Mouse (Mus musculus) kidney, embryonic 15.5 days (tissue): ENCODE results near the gene Svop. TPM values are rescaled to one million over a fixed set of nuclear protein-coding genes. Genes with fewer than 3 reads are reported as not detected.

Experiments used
- ATAC-seq: fragments of 200-750 bp; cut with Nextera tagmentation; replicated peaks from 2 replicates; pipeline ENCODE4 v1.8.0; 2017; ENCODE audit warnings: moderate TSS enrichment; ENCODE audit not compliant: low FRiP score
- H3K27ac ChIP-seq: fragments of 300-500 bp; sonication (generic); 2 replicates; pipeline ENCODE4 v1.5.1; 2015; ENCODE audit warnings: mild to moderate bottlenecking, inconsistent platforms
- H3K27me3 ChIP-seq: fragments of 300-500 bp; sonication (generic); 2 replicates; pipeline ENCODE4 v1.6.1; 2015; ENCODE audit warnings: inconsistent platforms
- H3K36me3 ChIP-seq: fragments of 300-500 bp; sonication (generic); 2 replicates; pipeline ENCODE4 v1.6.1; 2015; ENCODE audit warnings: inconsistent platforms
- H3K4me1 ChIP-seq: fragments of 300-500 bp; sonication (generic); 2 replicates; pipeline ENCODE4 v1.6.1; 2015; ENCODE audit warnings: inconsistent platforms
- H3K4me2 ChIP-seq: fragments of 300-500 bp; sonication (generic); 2 replicates; pipeline ENCODE4 v1.6.1; 2015; ENCODE audit warnings: moderate library complexity, mild to moderate bottlenecking, inconsistent platforms
- H3K4me3 ChIP-seq: fragments of 300-500 bp; sonication (generic); replicated peaks from 2 replicates; pipeline ENCODE4 v1.5.1; 2015; ENCODE audit warnings: mild to moderate bottlenecking, inconsistent platforms
- H3K9ac ChIP-seq: fragments of 300-500 bp; sonication (generic); 2 replicates; pipeline ENCODE4 v1.6.1; 2015; ENCODE audit warnings: mild to moderate bottlenecking, inconsistent platforms
- H3K9me3 ChIP-seq: fragments of 300-500 bp; sonication (generic); replicated peaks from 2 replicates; pipeline ENCODE4 v1.6.1; 2016; ENCODE audit warnings: inconsistent platforms
- WGBS: fragments of 180-500 bp; shearing (Covaris S2); methylation state at CpG from one replicate; pipeline ENCODE4 v1.1.7; 2015; ENCODE audit warnings: mixed read lengths; 5-methylcytosine and 5-hydroxymethylcytosine counted together
- polyA plus RNA-seq: library from polyadenylated mRNA; unstranded; fragments of >200 nt; fragmentation: Nextera tagmentation; extraction: Ambion mirVana; gene quantifications from 2 replicates; pipeline ENCODE4 v1.2.1, GENCODE M21; 2015

Gene Svop
- polyA plus RNA-seq, 1 experiment from 2014 or later: 0.91 TPM

- Histone ChIP-seq H3K4me2 (no peak overlapping the region), H3K36me3 (peaks cover 21% of the 10 kb centered on the region), H3K4me3 (no peak overlapping the region), H3K9ac (no peak overlapping the region), H3K9me3 (no peaks in the 10 kb centered on the region), H3K27me3 (no peaks in the 10 kb centered on the region), H3K27ac (no peak overlapping the region), H3K4me1 (peaks cover 69% of the 10 kb centered on the region)
- 86% methylated on average over 20 of the region's 20 CpGs for WGBS
- no peak for ATAC-seq
Observed at GRCm38 (mm10) chr5:113989437-113990024, 101.8 kb downstream of the Svop start.

GRCm38 (mm10) chr5:113986182-113986961, 105.0 kb downstream of the Svop start:
- Histone ChIP-seq H3K27ac (peak overlapping the region; percentile 88), H3K27me3 (no peaks in the 10 kb centered on the region), H3K4me3 (no peak overlapping the region), H3K9ac (no peak overlapping the region), H3K9me3 (no peaks in the 10 kb centered on the region), H3K4me2 (peak overlapping the region; percentile 16; the same call in 1 of the 2 replicates), H3K4me1 (peaks cover 62% of the 10 kb centered on the region), H3K36me3 (peaks cover 31% of the 10 kb centered on the region)
- peak; percentile 50 for ATAC-seq
- WGBS: 7% methylated on average over 9 of the region's 9 CpGs

GRCm38 (mm10) chr5:113985737-113986136, 105.6 kb downstream of the Svop start:
- peaks cover 55% of the 10 kb centered on the region for H3K4me1 ChIP-seq
- H3K27me3 ChIP-seq: no peaks in the 10 kb centered on the region
- H3K36me3 ChIP-seq: peaks cover 31% of the 10 kb centered on the region
- H3K4me3 ChIP-seq: no peak overlapping the region
- H3K9ac ChIP-seq: no peak overlapping the region
- ATAC-seq: no peak
- no peak overlapping the region for H3K4me2 ChIP-seq
- peak overlapping the region; percentile 88 for H3K27ac ChIP-seq
- WGBS: 42% methylated on average over 2 of the region's 2 CpGs
- H3K9me3 ChIP-seq: no peaks in the 10 kb centered on the region

GRCm38 (mm10) chr5:113984025-113984740, 107.2 kb downstream of the Svop start:
- no peak overlapping the region for H3K4me2 ChIP-seq
- H3K27ac ChIP-seq: no peak overlapping the region
- H3K4me3 ChIP-seq: no peak overlapping the region
- peaks cover 28% of the 10 kb centered on the region for H3K36me3 ChIP-seq
- H3K9ac ChIP-seq: no peak overlapping the region
- H3K4me1 ChIP-seq: peaks cover 42% of the 10 kb centered on the region
- no peaks in the 10 kb centered on the region for H3K27me3 ChIP-seq
- H3K9me3 ChIP-seq: no peaks in the 10 kb centered on the region
- ATAC-seq: peak; percentile 50; the same call in 1 of the 2 replicates
- 90% methylated on average over 13 of the region's 13 CpGs for WGBS

GRCm38 (mm10) chr5:113983541-113983940, 107.8 kb downstream of the Svop start:
- no peaks in the 10 kb centered on the region for H3K9me3 ChIP-seq
- H3K9ac ChIP-seq: no peak overlapping the region
- H3K4me3 ChIP-seq: no peak overlapping the region
- WGBS: 53% methylated on average over 6 of the region's 6 CpGs
- H3K4me1 ChIP-seq: peaks cover 42% of the 10 kb centered on the region
- no peak overlapping the region for H3K27ac ChIP-seq
- H3K4me2 ChIP-seq: no peak overlapping the region
- H3K27me3 ChIP-seq: no peaks in the 10 kb centered on the region
- peaks cover 24% of the 10 kb centered on the region for H3K36me3 ChIP-seq
- no peak for ATAC-seq

GRCm38 (mm10) chr5:113981843-113982242, 109.5 kb downstream of the Svop start:
- no peaks in the 10 kb centered on the region for H3K27me3 ChIP-seq
- no peak overlapping the region for H3K9ac ChIP-seq
- H3K4me1 ChIP-seq: peaks cover 37% of the 10 kb centered on the region
- 51% methylated on average over 8 of the region's 8 CpGs for WGBS
- no peak for ATAC-seq
- no peak overlapping the region for H3K4me2 ChIP-seq
- H3K4me3 ChIP-seq: no peak overlapping the region
- H3K36me3 ChIP-seq: peaks cover 23% of the 10 kb centered on the region
- H3K9me3 ChIP-seq: no peaks in the 10 kb centered on the region
- H3K27ac ChIP-seq: no peak overlapping the region

- Histone ChIP-seq H3K9me3 (no peaks in the 10 kb centered on the region), H3K4me3 (no peak overlapping the region), H3K4me2 (no peak overlapping the region), H3K9ac (no peak overlapping the region), H3K27ac (no peak overlapping the region), H3K36me3 (peaks cover 27% of the 10 kb centered on the region), H3K4me1 (peaks cover 35% of the 10 kb centered on the region), H3K27me3 (no peaks in the 10 kb centered on the region)
- WGBS: 86% methylated on average over 6 of the region's 6 CpGs
- ATAC-seq: no peak
Observed at GRCm38 (mm10) chr5:113981171-113981570, 110.2 kb downstream of the Svop start.

- ATAC-seq: no peak
- Histone ChIP-seq H3K27me3 (no peaks in the 10 kb centered on the region), H3K4me1 (peaks cover 35% of the 10 kb centered on the region), H3K4me2 (no peak overlapping the region), H3K27ac (no peak overlapping the region), H3K36me3 (peaks cover 27% of the 10 kb centered on the region), H3K9ac (no peak overlapping the region), H3K9me3 (no peaks in the 10 kb centered on the region), H3K4me3 (no peak overlapping the region)
- WGBS: 73% methylated on average over 1 of the region's 1 CpGs
Observed at GRCm38 (mm10) chr5:113980511-113980910, 110.9 kb downstream of the Svop start.

- no peaks in the 10 kb centered on the region for H3K27me3 ChIP-seq
- H3K36me3 ChIP-seq: peaks cover 14% of the 10 kb centered on the region; the same call in 1 of the 2 replicates
- ATAC-seq: no peak
- H3K4me1 ChIP-seq: peaks cover 48% of the 10 kb centered on the region
- no peak overlapping the region for H3K4me3 ChIP-seq
- no peak overlapping the region for H3K4me2 ChIP-seq
- WGBS: 81% methylated on average over 8 of the region's 8 CpGs
- no peaks in the 10 kb centered on the region for H3K9me3 ChIP-seq
- no peak overlapping the region for H3K27ac ChIP-seq
- no peak overlapping the region for H3K9ac ChIP-seq
Observed at GRCm38 (mm10) chr5:113977309-113977708, 114.1 kb downstream of the Svop start.

Other genes with a start within 250 kb of the Svop start
- gene Coro1c, start 182.8 kb downstream of the Svop start, polyA plus RNA-seq: 105 and 119 TPM in 2 replicates
- gene Ssh1, start 97.7 kb downstream of the Svop start, polyA plus RNA-seq: 14.7 and 18.3 TPM in 2 replicates
- 14.2 and 14.9 TPM in 2 replicates for gene Dao, start 87.9 kb downstream of the Svop start, polyA plus RNA-seq
- gene Usp30, start 26.1 kb downstream of the Svop start, polyA plus RNA-seq: 12.2 and 14.3 TPM in 2 replicates
- 10.7 and 11.8 TPM in 2 replicates for gene Alkbh2, start 36.6 kb upstream of the Svop start, polyA plus RNA-seq
- 61.4 and 63.5 TPM in 2 replicates for gene Ung, start 38.8 kb upstream of the Svop start, polyA plus RNA-seq
- gene Acacb, start 55.0 kb upstream of the Svop start, polyA plus RNA-seq: 4.1 and 4.8 TPM in 2 replicates
- gene Foxn4, start 182.2 kb upstream of the Svop start, polyA plus RNA-seq: not detected in 2 replicates
- 1.5 and 2.2 TPM in 2 replicates for gene Myo1h, start 197.6 kb upstream of the Svop start, polyA plus RNA-seq